Mouse (Mus musculus): ENCODE data around the gene Gbp7. TPM values are rescaled to one million over a fixed set of nuclear protein-coding genes. Genes with fewer than 3 reads are reported as not detected.

Gene Gbp7
- 59.0 TPM for polyA plus RNA-seq (2017; shearing (Covaris generic))

DNA sequence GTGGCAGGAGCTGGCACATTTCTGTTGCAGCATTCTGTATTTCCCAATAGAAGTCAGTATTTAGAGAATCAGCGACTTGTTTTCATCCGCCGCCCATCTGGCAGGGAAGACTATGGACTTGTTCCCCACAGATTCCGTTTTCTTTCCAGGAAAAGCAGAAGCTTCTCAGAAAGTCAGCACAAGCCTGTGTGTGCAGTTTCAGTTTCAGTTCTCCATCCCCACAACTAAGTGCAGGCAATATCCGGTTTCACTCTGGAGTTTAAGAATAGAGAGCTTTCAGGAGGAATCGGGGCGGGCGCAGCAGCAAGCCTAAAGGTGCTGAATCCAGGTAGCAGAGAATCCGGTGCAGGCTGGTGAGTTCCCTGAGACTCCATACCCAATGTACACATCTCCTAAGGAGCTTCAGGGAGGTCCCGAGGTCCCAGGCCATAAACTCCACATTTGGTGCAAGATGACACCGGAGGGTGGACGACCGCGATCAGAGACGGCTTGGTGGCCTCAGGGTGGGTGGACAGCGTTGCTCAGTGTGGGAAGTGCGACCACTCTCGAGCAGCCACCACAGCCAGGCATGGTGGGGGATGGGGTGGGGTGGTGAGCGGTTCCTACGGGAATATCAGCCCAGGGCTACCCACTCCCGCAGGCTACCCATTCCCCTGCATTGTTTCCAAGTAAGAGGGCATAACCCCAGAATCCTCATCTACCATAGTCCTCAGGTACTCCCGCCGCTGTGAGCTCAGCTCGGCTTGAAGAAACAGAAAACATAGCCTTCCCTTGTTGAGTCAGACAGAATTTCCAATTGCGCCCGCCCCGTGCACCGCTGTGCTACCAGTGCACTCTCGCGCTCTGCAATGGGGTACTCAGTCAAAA is at the start of gene Gbp7:
Gene Gbp7 (plus strand): TSS at position 256 of the 867 bp plus-strand sequence.

DNA sequence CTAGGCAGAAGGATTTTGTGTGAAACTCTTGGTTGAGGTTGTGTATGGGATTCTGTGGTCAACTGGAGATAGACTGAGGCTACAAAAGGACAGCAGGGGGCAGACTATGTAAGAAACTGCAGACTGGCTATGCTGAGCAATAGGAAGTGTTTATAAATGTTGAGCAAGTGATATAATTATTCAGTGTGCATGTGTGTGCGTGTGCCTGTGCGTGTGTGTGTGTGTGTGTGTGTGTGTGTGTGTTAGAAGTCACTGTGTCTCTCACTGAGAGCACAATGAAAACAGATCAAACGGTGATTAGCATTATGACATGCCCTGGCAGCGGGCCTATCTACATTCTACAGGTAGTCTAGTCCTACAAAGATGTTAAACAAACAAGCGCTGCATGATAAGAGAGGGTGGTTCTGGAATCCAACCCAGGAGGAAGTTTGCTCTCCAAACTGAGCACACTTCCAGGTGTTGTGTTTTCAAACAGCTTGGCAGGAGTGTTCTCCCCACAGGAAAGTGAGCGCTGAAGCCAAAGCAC is 36.5 kb upstream of the Gbp7 start, which contains the start of gene Gbp5:
Gene Gbp5 (plus strand): TSS at position 443 of the 526 bp plus-strand sequence.

DNA sequence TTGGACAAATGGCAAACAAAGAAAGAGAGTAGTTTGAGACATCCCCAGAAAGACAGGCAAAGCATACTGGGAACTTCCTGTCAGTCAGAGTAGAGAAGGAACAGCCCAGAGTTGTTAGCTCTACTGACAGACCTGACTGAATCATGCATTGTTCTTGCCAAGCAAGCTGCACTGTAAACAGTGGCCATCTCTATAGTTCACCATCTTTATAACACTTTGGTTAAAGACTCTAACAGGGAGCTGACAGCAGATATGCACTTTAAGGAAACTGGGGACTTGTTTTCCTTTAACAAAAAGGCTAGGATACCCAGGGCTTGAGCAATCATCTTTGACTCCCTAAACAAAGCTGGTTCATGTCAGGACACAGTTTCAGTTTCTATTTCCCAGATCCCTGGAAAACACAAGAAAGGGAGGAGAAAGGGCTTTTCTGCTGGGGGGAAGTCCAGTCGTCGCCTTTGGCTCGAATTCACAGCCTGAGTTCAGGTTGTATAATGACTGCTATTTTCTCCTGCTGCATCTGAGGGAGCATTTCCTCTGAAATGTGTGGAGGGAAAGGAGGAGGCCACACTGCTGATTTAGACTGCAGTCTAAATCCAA is 29.6 kb downstream of the Gbp7 start, which contains the start of gene Gbp3:
Gene Gbp3 (plus strand): TSS at position 395 of the 597 bp plus-strand sequence.

DNA sequence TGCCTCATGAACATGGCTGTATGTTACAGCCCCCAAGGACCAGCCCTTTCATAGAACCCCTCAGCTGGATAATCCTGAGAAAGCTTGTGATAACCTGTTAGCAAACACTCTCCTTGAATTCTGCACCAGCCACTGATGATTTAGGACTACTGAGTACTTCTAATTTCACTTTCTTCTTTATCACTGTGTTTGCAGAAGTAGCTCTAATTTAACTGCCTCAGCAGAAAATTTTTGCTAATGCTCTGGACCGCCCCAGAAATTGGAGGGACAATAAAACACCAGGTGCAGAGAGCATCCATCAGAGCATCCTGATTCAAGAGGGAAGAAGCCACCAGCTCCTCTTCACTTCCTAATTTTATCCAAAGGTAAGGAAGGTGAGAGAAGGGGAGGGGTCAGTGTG is 64.4 kb downstream of the Gbp7 start, which contains the start of gene Gbp2b:
Gene Gbp2b (plus strand): TSS at position 301 of the 400 bp plus-strand sequence.

Other genes with a start within 250 kb of the Gbp7 start
- 50.2 TPM for gene Pdlim5, start 134.6 kb upstream of the Gbp7 start, polyA plus RNA-seq (2017; shearing (Covaris generic))
- gene Gbp5, start 36.4 kb upstream of the Gbp7 start, polyA plus RNA-seq (2017; shearing (Covaris generic)) = 11.8 TPM
- gene Gbp3, start 29.7 kb downstream of the Gbp7 start, polyA plus RNA-seq (2017; shearing (Covaris generic)) = 37.7 TPM
- not detected for gene Gbp2b, start 64.5 kb downstream of the Gbp7 start, polyA plus RNA-seq (2017; shearing (Covaris generic))
- 34.8 TPM for gene Gbp2, start 90.3 kb downstream of the Gbp7 start, polyA plus RNA-seq (2017; shearing (Covaris generic))
- 1.5 TPM for gene Kyat3, start 170.7 kb downstream of the Gbp7 start, polyA plus RNA-seq (2017; shearing (Covaris generic))
- 103 TPM for gene Gtf2b, start 234.7 kb downstream of the Gbp7 start, polyA plus RNA-seq (2017; shearing (Covaris generic))

Data from effector memory CD4-positive, alpha-beta T cell, adult 5 months (primary cell).